Mouse (Mus musculus): ENCODE results near the gene Elovl5. TPM values are rescaled to one million over a fixed set of nuclear protein-coding genes. Genes with fewer than 3 reads are reported as not detected.
A peak's percentile ranks its signal among the peaks of the same experiment; 100 is the strongest.

Elovl5 gene
- polyA plus RNA-seq, 1 experiment from 2014 or later, result 64.3 TPM

DNA sequence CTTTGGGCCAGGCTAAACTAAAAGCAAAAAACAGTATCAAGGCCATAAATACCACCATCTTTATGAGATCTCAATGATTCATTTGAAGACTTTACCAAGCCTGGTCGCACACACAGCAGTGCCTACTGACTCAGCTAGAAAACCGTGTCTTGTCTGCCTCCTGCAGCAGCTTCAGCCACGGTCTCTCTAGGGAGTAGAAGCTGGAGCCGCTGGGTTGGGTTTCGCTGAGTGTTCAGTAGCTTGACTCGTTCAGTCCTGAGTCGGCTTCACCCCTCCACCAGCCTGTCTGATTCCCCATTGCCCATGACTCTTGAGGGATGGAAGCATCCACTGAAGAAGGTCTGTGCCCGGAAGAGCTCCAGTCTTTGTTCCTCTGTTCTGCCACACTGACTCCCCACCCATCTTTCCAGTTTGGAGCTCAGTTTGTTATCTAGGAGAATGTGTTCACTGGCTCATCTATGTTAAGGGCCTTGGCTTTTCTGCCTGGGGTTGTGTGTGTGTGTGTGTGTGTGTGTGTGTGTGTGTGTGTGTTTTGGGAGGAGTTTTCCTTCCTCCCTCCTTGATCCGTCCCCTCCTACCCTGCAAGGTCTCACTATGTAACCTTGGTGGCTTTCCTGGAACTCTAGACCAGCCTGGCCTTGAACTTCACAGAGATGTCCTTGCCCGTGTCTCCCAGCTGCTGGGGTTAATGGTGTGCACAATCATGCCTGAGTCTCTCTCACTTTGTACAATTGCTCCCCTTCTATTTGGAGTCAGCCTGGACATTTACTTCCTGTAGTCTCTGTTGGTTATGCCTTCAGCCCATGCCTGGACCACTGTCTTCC is 13.1 kb downstream of the Elovl5 start:
- 54% methylated on average over 10 of the region's 10 CpGs for WGBS
- no peak for ATAC-seq (ENCODE audit: insufficient number of reproducible peaks, low FRiP score, low TSS enrichment, low read depth)
- Histone ChIP-seq H3K9ac (no peak overlapping the region), H3K4me1 (peaks cover 12% of the 10 kb centered on the region), H3K27ac (no peak overlapping the region), H3K36me3 (no peaks in the 10 kb centered on the region), H3K4me2 (no peak overlapping the region), H3K27me3 (no peaks in the 10 kb centered on the region), H3K4me3 (no peak overlapping the region), H3K9me3 (no peaks in the 10 kb centered on the region)

DNA sequence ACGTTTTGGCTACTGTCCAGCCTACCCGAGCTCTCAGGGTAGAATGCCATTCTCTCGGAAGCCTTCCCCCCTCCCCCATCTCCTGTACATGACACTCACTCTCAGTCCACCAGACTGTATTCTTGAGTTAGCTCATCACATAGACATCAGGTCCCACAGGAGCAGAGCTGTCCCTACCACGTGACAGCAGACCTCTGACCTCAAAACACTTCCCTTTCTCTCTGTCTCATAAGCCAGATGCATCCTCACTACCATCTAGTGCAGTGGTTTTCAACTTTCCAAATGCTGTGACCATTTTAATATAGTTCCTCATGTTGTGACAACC is 13.7 kb downstream of the Elovl5 start:
- Histone ChIP-seq H3K9me3 (no peaks in the 10 kb centered on the region), H3K27ac (no peak overlapping the region), H3K4me3 (no peak overlapping the region), H3K9ac (no peak overlapping the region), H3K4me1 (peaks cover 12% of the 10 kb centered on the region), H3K27me3 (no peaks in the 10 kb centered on the region), H3K4me2 (no peak overlapping the region), H3K36me3 (no peaks in the 10 kb centered on the region)
- 52% methylated on average over 4 of the region's 4 CpGs for whole genome bisulfite sequencing
- no peak for ATAC-seq (ENCODE audit: insufficient number of reproducible peaks, low FRiP score, low TSS enrichment, low read depth)

DNA sequence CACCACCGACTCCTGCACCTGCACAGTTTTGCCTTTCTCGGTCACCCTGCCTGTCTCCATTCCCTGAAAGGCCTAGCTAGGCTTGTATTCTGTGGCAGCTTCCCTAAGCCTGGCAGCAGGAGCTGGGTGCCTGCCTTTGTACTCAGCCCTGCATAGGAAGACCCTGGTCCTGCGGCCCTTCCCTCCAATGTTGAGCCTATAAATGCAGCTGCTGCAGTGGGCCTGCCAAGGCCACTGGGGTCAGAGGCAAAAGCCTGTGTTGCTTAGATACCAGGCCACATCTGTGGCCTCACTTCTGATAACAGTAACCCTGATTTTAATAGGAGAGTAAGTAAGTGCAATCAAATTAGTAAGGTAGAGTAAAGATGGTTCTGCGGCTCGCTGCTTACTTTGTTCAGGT is 14.6 kb downstream of the Elovl5 start:
- H3K9ac ChIP-seq, result no peak overlapping the region
- 85% methylated on average over 5 of the region's 5 CpGs for WGBS

DNA sequence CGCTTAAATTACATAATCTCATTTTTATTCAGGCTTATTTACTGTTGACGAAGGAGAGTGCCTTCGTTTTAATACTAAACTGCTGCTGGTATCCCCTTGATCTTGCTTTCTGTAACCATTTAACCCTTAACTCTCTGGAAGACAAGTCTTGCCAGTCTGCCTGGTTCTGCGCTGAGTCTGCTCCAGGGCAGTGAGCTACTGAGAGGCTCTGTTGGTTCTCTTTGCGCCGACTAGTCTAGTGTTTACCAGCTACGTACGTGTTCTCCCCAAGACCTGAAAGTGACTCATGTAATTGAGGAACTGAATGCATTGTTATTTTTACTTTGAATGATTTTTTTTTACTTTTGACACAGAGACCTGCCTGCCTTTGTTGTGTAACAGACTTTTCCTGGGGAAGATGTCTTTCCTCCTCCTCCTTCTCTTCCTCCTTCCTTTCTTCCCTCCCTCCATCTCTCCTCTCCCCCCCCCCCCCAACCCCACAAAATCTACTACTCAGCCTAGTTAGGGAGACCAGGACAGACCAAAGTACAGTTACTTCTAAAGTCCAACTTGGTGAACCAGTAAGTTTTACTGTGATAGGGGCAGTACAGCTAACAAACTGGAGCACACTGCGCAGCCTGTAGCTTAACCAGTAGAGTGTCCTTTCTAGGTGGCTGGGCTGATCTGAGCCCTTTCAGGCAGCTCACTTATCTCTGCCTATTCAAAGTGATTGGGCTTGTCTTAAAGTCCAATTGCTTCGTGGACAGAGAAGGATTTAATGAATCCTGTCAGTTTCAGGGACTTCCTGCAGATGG is 18.9 kb downstream of the Elovl5 start:
- Histone ChIP-seq H3K9me3 (no peaks in the 10 kb centered on the region), H3K9ac (no peak overlapping the region), H3K4me3 (no peak overlapping the region), H3K27me3 (no peaks in the 10 kb centered on the region), H3K36me3 (no peaks in the 10 kb centered on the region), H3K27ac (no peak overlapping the region), H3K4me2 (no peak overlapping the region), H3K4me1 (peaks cover 26% of the 10 kb centered on the region)
- WGBS, result 60% methylated on average over 10 of the region's 10 CpGs
- ATAC-seq (ENCODE audit: insufficient number of reproducible peaks, low FRiP score, low TSS enrichment, low read depth), result no peak

More for the DNA sequence above, 14.6 kb downstream of the Elovl5 start:
- H3K4me3 ChIP-seq, result no peak overlapping the region
- no peaks in the 10 kb centered on the region for H3K36me3 ChIP-seq
- no peak overlapping the region for H3K4me2 ChIP-seq
- no peak for ATAC-seq (ENCODE audit: insufficient number of reproducible peaks, low FRiP score, low TSS enrichment, low read depth)
- peaks cover 12% of the 10 kb centered on the region for H3K4me1 ChIP-seq
- no peak overlapping the region for H3K27ac ChIP-seq
- no peaks in the 10 kb centered on the region for H3K9me3 ChIP-seq
- no peaks in the 10 kb centered on the region for H3K27me3 ChIP-seq

DNA sequence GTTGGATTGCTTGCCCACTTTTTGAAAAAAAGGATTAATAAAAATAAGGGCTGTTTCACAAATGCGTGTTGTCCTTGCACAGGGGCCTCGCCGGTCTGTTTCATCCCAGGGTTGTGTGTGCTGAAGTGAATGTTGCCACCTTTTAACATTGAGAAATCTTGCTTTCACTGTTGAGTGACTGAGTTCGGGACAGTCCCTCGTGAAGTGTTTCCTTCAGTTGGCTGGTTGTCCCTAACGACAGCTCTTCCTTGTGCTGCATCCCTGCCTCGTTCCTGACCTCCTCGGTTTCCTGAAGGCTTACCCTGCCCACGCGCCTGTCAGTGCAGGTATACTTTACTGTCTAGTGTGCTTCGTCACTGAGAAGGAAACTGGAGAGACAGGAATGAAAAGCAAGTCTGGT is 20.7 kb downstream of the Elovl5 start:
- Histone ChIP-seq H3K9ac (no peak overlapping the region), H3K4me3 (no peak overlapping the region), H3K4me1 (peaks cover 33% of the 10 kb centered on the region), H3K27me3 (no peaks in the 10 kb centered on the region), H3K9me3 (no peaks in the 10 kb centered on the region), H3K36me3 (no peaks in the 10 kb centered on the region), H3K27ac (no peak overlapping the region), H3K4me2 (no peak overlapping the region)
- no peak for ATAC-seq (ENCODE audit: insufficient number of reproducible peaks, low FRiP score, low TSS enrichment, low read depth)
- WGBS, result 73% methylated on average over 11 of the region's 11 CpGs

DNA sequence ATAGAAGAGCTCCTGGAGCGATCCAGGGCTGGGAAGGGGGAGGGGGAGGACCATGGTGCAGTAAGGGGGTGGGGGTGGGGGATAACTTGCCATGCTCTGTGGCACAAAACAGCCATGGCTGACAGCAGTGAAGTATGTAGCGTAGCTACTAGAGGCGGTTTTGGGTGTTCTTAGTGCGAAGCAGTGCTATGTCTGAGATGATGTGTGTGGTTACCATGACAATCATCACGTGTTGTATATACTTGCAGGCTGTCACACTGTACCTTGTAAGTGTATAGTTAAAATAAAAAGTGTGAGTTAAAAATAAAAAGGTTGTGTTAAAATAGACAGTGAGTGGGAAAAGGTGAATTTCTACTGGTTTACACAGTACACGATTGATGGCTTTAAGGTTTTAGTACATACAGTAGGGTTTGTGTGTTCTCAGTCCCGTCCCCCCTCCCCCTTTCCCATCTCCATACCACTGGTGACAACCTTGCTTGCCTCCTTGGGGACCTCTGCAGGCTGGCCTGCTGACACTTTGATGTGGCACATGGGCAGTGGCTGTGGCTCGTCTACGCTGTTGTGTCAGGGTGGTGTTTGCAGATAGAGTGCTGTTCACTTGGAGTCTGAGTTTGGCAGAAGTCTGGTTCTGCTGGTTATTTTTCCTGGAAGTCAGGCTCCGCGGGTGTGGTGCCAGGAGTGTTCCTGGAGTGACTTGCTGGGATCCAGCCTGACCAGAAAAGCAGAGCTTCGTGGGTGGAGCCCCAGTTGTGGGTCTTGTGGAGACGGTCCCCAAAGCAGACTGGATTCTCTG is 21.8 kb downstream of the Elovl5 start:
- H3K36me3 ChIP-seq, result no peaks in the 10 kb centered on the region
- peak overlapping the region; percentile 33 for H3K4me2 ChIP-seq
- H3K4me1 ChIP-seq, result peaks cover 33% of the 10 kb centered on the region
- no peaks in the 10 kb centered on the region for H3K9me3 ChIP-seq
- 40% methylated on average over 13 of the region's 13 CpGs for WGBS
- no peaks in the 10 kb centered on the region for H3K27me3 ChIP-seq
- H3K4me3 ChIP-seq, result no peak overlapping the region
- H3K9ac ChIP-seq, result no peak overlapping the region
- peak; percentile 66 for ATAC-seq (ENCODE audit: insufficient number of reproducible peaks, low FRiP score, low TSS enrichment, low read depth)
- H3K27ac ChIP-seq, result peak overlapping the region; percentile 76

DNA sequence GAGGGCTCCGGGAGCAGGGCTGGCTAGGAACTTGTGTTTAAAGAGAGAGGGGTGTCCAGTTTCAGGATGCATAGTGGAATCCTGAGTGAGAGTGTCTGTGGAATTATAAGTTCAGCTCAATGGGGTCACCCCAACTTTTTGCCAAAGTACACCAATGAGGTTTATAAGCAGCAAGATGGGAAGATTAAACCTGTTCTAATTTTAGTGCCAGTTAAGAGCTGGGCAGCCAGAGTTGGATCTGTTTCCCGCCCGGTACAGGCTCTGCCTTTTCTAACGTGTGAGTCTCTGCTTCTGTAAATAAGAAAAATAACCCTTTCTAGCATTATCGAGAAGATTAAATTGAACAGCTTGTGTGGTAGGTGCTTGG is 22.4 kb downstream of the Elovl5 start:
- peak; percentile 52; the same call in 1 of the 2 replicates for ATAC-seq (ENCODE audit: insufficient number of reproducible peaks, low FRiP score, low TSS enrichment, low read depth)
- Histone ChIP-seq H3K9me3 (no peaks in the 10 kb centered on the region), H3K4me3 (no peak overlapping the region), H3K4me1 (peaks cover 33% of the 10 kb centered on the region), H3K27me3 (no peaks in the 10 kb centered on the region), H3K4me2 (peak overlapping the region; percentile 33), H3K27ac (peak overlapping the region; percentile 76), H3K9ac (no peak overlapping the region), H3K36me3 (no peaks in the 10 kb centered on the region)
- WGBS, result 31% methylated on average over 5 of the region's 5 CpGs

DNA sequence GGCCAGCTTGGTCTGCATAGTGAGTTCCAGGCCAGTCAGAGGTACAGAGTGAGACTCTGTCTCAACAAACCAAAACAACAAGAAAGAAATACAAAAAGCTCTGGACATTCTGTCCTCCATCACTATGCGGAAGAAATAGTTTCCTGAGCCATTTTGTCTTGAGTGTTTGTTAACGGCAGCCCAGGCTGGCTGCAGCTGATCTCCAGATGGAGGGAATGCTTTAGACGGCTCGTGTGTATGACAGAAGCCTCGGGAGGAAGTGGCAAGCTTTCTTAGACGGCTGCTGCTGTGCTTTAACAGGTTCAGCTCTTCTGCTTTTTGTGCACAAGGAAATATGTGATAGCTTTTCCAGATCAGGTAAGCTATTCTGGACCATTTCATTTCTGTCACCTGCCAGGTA is 23.9 kb downstream of the Elovl5 start:
- no peaks in the 10 kb centered on the region for H3K27me3 ChIP-seq

DNA sequence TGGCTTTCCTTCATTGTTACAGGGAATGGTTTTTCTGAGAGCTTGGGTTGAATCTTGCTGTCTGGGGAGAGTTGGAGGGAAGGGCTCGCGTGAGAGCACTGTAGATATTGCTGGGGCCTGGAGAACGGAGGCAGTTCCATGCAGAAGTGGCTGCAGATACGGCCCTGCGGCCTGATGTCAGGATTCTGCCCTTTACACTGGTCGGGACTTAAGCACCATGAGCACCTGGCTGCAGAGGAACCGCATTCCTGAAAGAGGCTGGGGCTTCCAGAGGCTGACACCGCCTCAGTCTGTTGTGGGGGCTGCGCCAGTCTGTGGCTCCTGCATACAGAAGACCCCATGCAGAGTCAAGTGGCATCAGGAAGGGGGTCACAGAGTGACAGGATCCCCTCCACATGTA is 24.7 kb downstream of the Elovl5 start:
- no peak overlapping the region for H3K4me3 ChIP-seq
- no peaks in the 10 kb centered on the region for H3K9me3 ChIP-seq
- WGBS, result 75% methylated on average over 9 of the region's 9 CpGs
- H3K27ac ChIP-seq, result no peak overlapping the region
- H3K4me1 ChIP-seq, result peaks cover 43% of the 10 kb centered on the region
- H3K4me2 ChIP-seq, result no peak overlapping the region
- H3K36me3 ChIP-seq, result no peaks in the 10 kb centered on the region
- no peak for ATAC-seq (ENCODE audit: insufficient number of reproducible peaks, low FRiP score, low TSS enrichment, low read depth)
- no peaks in the 10 kb centered on the region for H3K27me3 ChIP-seq
- H3K9ac ChIP-seq, result no peak overlapping the region

More for the DNA sequence above, 23.9 kb downstream of the Elovl5 start:
- Histone ChIP-seq H3K4me2 (no peak overlapping the region), H3K9me3 (no peaks in the 10 kb centered on the region), H3K9ac (no peak overlapping the region), H3K36me3 (no peaks in the 10 kb centered on the region), H3K4me1 (peaks cover 38% of the 10 kb centered on the region), H3K4me3 (no peak overlapping the region), H3K27ac (0 out of 2 replicates have a peak overlapping the region, but pooled peaks have one; percentile 17)
- no peak for ATAC-seq (ENCODE audit: insufficient number of reproducible peaks, low FRiP score, low TSS enrichment, low read depth)
- WGBS, result 35% methylated on average over 6 of the region's 6 CpGs

DNA sequence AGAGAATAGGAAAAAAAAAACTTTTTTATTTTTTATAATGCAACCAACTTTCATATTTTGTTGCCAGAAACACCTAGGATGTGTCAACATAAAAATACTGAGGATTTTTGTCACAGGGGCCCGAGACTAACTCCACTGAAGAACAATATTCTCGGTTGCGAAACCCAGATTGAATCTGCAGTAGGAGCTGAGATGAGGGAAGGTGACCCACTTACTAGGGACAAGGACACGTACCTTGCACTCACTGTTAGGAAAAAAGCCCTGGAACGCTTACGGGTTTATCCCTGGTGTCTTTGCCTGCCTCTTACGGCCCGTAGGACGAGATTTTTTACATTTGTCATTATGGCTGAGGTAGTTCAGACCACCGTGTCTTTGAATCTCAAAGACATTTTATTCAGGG is 25.2 kb downstream of the Elovl5 start:
- Histone ChIP-seq H3K9me3 (no peaks in the 10 kb centered on the region), H3K9ac (no peak overlapping the region), H3K4me2 (no peak overlapping the region), H3K4me3 (no peak overlapping the region), H3K4me1 (peaks cover 43% of the 10 kb centered on the region), H3K36me3 (no peaks in the 10 kb centered on the region), H3K27ac (no peak overlapping the region), H3K27me3 (no peaks in the 10 kb centered on the region)
- no peak for ATAC-seq (ENCODE audit: insufficient number of reproducible peaks, low FRiP score, low TSS enrichment, low read depth)
- 86% methylated on average over 10 of the region's 10 CpGs for WGBS

DNA sequence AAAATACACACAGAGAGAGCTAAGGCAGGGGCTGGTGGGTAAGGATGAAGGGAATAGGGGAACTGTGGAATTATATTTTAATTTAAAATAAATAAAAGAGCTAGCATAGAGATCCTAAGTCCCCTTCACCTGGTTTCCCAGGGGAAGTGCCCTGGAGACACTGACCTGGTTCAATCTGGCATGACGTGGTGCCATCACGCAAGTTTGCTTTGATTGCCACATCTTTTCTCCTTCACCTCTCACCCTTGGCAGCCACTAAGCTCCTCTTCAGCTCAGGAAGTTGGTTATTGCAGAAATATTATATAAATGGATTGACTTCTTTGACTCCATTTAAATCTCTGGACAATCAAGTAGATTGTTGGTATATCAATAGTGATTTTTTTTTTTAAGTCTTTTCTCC is 26.2 kb downstream of the Elovl5 start:
- no peak for ATAC-seq (ENCODE audit: insufficient number of reproducible peaks, low FRiP score, low TSS enrichment, low read depth)
- Histone ChIP-seq H3K36me3 (no peaks in the 10 kb centered on the region), H3K27ac (no peak overlapping the region), H3K4me2 (no peak overlapping the region), H3K4me3 (no peak overlapping the region), H3K4me1 (peaks cover 38% of the 10 kb centered on the region), H3K27me3 (no peaks in the 10 kb centered on the region), H3K9ac (no peak overlapping the region), H3K9me3 (no peaks in the 10 kb centered on the region)
- 94% methylated on average over 2 of the region's 2 CpGs for WGBS

DNA sequence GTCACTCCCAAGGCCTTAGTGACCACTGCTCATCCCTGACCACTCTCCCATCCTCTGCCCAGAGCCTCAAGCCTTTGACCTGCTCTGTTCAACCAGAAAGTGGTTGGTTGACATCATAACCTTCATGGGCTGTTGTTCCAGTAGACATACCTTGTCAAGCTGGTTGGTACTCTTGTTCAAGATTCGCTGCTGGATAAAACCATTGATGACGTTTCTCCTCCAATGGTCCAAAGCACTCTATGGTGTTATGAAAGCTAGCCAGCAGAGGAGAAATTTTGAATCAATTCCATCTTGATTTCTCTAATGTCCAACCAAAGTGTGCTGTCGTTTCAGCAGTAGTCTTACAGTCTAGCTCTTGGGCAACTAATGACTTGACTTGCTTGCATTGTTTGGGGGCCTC is 27.0 kb downstream of the Elovl5 start:
- Histone ChIP-seq H3K4me2 (no peak overlapping the region), H3K27me3 (no peaks in the 10 kb centered on the region), H3K9ac (no peak overlapping the region), H3K36me3 (no peaks in the 10 kb centered on the region), H3K9me3 (no peaks in the 10 kb centered on the region), H3K27ac (no peak overlapping the region), H3K4me1 (peaks cover 29% of the 10 kb centered on the region), H3K4me3 (no peak overlapping the region)
- no peak for ATAC-seq (ENCODE audit: insufficient number of reproducible peaks, low FRiP score, low TSS enrichment, low read depth)
- 84% methylated on average over 3 of the region's 3 CpGs for WGBS

Measured in limb, embryonic 15.5 days (tissue).